Mouse (Mus musculus) CH12.LX (cell line): Measurements from ENCODE around the gene Morc3.
A peak's percentile ranks its signal among the peaks of the same experiment; 100 is the strongest.

Experiments
- CHD1 ChIP-seq: IDR thresholded peaks from 2 replicates; pipeline ENCODE4 v1.6.1; 2012; ENCODE audit warnings: low read depth, low read length, improper control_type of control experiment, inconsistent platforms
- CTCF ChIP-seq, 2 experiments: IDR thresholded peaks in 1 of 2; conservative IDR thresholded peaks in 1 of 2; 2 replicates each; pipeline ENCODE4 v1.5.1; 2011 to 2012; ENCODE audit warnings: low read depth in 2 of 2, low read length in 2 of 2, improper control_type of control experiment in 1 of 2, inconsistent platforms in 1 of 2, mild to moderate bottlenecking in 1 of 2, moderate library complexity in 1 of 2
- ETS1 ChIP-seq: conservative IDR thresholded peaks from 2 replicates; pipeline ENCODE4 v1.6.1; 2012; ENCODE audit warnings: low read depth, mild to moderate bottlenecking, inconsistent platforms, low read length, improper control_type of control experiment, moderate library complexity
- MAX ChIP-seq: IDR thresholded peaks from 2 replicates; pipeline ENCODE4 v1.6.1; 2011; ENCODE audit warnings: low read length, improper control_type of control experiment
- MAZ ChIP-seq: IDR thresholded peaks from 2 replicates; pipeline ENCODE4 v1.6.1; 2012; ENCODE audit warnings: low read depth, mild to moderate bottlenecking, inconsistent platforms, low read length, improper control_type of control experiment, moderate library complexity
- MEF2A ChIP-seq: IDR thresholded peaks from 2 replicates; pipeline ENCODE4 v1.6.1; 2014; ENCODE audit warnings: low read depth, mild to moderate bottlenecking, inconsistent platforms, low read length, improper control_type of control experiment, borderline replicate concordance
- MXI1 ChIP-seq: IDR thresholded peaks from 2 replicates; pipeline ENCODE4 v1.6.1; 2011; ENCODE audit warnings: mild to moderate bottlenecking, low read depth, low read length, improper control_type of control experiment
- POLR2A ChIP-seq: IDR thresholded peaks from 2 replicates; pipeline ENCODE4 v1.6.1; 2011; ENCODE audit warnings: low read depth, mild to moderate bottlenecking, improper control_type of control experiment, low read length
- ZNF384 ChIP-seq: IDR thresholded peaks from 2 replicates; pipeline ENCODE4 v1.6.1; 2012; ENCODE audit warnings: low read depth, low read length, improper control_type of control experiment, inconsistent platforms

GRCm38 (mm10) chr16:93830916-93831315 lies 1.0 kb upstream of the Morc3 start:
- TF ChIP-seq CHD1 (no peak), POLR2A (no peak), CTCF (conservative IDR thresholded peaks at IDR 0.05 in 1 of 2, IDR thresholded peaks at IDR 0.05 in 1 of 2; ENCODE audit: low read depth in 2 of 2, low read length in 2 of 2) (no peak), MAX (peak; percentile 56; the same call in 1 of the 2 replicates), MAZ (no peak), ETS1 (peak; percentile 77), MXI1 (no peak), MEF2A (peak; percentile 77), ZNF384 (no peak)
